Mouse (Mus musculus) liver, postnatal 0 days (tissue): ENCODE data around the gene Ctla2b.
A peak's percentile ranks its signal among the peaks of the same experiment; 100 is the strongest.

Experiments
- CTCF ChIP-seq: sonication (generic); IDR thresholded peaks from 2 replicates; pipeline ENCODE4 v1.5.1; 2016; ENCODE audit warnings: antibody characterized with exemption, low read depth
- EP300 ChIP-seq: IDR thresholded peaks from 2 replicates; pipeline ENCODE4 v1.6.1; 2016; ENCODE audit warnings: antibody characterized with exemption, low read depth, mild to moderate bottlenecking

DNA sequence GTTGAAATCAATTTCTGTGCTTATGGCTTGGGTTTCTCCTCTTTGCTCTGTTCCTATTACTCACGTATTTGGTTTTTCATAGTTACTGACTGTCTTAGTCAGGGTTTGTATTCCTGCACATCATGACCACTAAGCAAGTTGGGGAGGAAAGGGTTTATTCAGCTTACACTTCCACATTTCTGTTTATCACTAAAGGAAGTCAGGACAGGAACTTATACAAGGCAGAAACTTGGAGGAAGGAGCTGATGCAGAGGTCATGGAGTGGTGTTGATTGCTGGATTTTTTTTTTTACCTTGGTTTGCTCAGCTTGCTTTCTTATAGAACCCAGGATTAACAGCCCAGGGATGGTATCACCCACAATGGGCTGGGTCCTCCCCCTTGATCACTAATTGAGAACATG, 4.9 kb downstream of the Ctla2b start:
- TF ChIP-seq CTCF, result no peak
- TF ChIP-seq EP300, result 0 out of 2 replicates have a peak, but pooled peaks have one; percentile 49
